Mouse (Mus musculus) layer of hippocampus, postnatal 10 days (tissue): ENCODE measurements around the gene Iqcc. TPM values are rescaled to one million over a fixed set of nuclear protein-coding genes. Genes with fewer than 3 reads are reported as not detected.

Source experiments
- DNase-seq, 2 experiments: peaks; one replicate each; pipeline ENCODE4 v3.0.0; 2021; ENCODE audit warnings: low spot score in 2 of 2
- total RNA-seq, 2 experiments: library from RNA; stranded (reverse); gene quantifications; 2 replicates each; pipeline ENCODE4 v1.2.3; 2021

Gene Iqcc
- total RNA-seq, 2 experiments from 2014 or later, result 27.5 to 27.6 TPM

DNA sequence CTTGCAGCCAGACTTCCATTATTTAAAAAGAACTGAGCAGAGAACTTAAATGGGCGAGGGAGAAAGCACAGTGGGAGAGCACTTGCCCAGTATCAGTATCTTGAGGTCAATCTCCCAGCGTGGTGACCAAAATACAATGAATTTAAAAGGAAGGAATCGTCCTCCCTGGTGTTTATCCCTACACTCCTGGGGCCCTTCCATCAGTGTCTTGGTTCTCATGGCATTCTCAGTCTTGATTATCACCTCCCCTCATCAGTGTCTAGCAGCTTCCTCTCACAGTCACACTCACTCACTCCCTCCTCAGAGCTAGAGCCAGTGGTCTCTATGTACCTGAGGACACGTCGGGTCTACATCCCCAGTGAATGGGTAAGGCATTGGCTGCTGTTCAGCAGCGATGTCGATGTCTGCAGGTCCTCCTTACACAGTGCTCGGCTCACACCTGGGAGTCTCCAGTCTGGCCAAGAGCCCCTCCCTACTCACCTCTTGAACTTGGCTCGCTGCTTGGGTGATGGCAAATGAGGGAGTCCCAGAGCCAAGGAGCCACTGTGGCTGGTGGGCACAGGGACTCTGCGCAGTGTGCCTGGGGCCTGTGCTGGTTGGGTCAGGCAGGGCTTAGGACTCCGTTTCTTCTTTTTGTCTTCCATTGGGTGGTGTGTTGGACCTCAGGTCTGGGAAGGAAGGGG is 3.4 kb upstream of the Iqcc start:
- no peak for DNase-seq

- DNase-seq, result no peak
These were observed 2.5 kb upstream of the Iqcc start for GRCm38 (mm10) chr4:129621283-129621841.

- no peak for DNase-seq
These were observed 1.8 kb upstream of the Iqcc start for GRCm38 (mm10) chr4:129620419-129621282.

- no peak for DNase-seq
These were observed 868 bp downstream of the Iqcc start for GRCm38 (mm10) chr4:129618031-129618430.

DNA sequence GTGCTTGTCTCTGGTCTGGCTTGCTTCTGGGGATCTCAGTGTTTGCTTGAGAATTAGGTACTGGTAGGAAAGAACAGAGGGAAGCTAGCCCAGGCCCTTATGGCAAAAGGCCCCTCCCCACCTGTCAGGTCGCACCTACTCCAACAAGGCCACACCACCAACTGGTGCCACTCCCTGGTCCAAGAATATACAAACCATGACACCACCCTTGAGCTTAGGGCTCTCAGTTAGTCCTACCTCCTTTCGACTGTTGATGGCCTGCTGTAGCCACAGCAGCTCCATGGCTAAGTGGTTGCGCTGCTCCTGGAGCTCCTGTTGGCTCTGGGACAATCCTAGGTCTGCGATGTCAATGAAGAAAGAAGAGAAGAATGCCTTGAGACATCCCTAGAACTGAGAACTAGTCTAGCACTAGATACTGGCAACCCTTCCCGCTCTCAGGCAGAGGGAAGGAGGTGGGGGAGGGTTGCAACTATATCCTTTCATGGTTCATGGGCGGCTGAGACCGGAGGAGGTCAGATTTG is 1.7 kb downstream of the Iqcc start:
- no peak for DNase-seq

GRCm38 (mm10) chr4:129616631-129617030 is 2.3 kb downstream of the Iqcc start:
- DNase-seq, result no peak

DNA sequence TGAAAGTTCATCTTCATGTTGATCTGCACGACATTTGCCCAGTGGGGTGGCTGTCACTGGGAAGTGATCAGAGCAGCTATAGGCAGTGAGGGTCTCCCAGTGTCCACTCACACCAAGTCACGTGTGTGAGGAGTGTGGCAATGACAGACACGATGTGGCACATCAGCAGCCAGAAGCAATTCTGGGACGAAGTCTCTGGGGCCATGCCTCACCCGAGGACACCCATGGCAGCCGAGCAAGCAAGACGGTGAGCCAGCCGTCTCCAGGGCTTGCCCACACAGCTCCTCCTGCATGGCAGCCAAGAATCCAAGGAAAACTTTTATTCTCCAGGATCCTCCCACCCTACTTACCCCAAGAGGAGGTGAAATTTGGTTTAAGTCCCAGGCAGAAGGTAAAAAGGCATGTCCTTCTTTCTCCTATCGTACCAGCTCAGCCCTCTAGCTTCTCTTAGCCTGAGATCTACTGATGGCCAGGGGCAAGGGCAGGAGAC is 3.1 kb downstream of the Iqcc start:
- no peak for DNase-seq

- DNase-seq, result no peak
These were observed 4.8 kb downstream of the Iqcc start, which contains the start of gene Dcdc2b for GRCm38 (mm10) chr4:129614093-129614492. Dcdc2b (minus strand) TSS chr4:129614257.

GRCm38 (mm10) chr4:129610472-129610871 is 8.4 kb downstream of the Iqcc start:
- no peak for DNase-seq

DNA sequence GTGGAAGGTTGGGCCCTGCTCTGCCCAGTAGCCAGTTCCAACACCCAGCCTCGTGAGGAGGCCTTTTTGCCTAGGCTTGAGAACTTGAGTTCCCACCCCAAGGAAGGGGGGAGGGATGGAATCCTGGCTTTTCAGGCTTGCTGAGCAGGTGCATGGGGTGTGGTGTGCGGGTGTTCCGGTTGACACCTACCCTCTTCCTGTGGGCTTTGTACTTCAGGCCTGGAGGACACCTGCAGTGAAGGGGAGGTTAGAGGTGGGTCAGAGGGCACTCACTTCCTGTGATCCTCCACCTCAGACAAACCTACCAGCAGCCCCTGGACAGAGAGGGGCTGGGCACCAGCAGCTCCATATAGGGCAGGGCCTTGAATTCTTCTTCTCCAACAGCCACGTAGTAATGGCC is 8.9 kb downstream of the Iqcc start:
- DNase-seq, result no peak

- DNase-seq, result no peak
These were observed 9.7 kb downstream of the Iqcc start for GRCm38 (mm10) chr4:129609139-129609631.

GRCm38 (mm10) chr4:129608426-129609025 is 10.4 kb downstream of the Iqcc start:
- peak; percentile 82 to 86 for DNase-seq

DNA sequence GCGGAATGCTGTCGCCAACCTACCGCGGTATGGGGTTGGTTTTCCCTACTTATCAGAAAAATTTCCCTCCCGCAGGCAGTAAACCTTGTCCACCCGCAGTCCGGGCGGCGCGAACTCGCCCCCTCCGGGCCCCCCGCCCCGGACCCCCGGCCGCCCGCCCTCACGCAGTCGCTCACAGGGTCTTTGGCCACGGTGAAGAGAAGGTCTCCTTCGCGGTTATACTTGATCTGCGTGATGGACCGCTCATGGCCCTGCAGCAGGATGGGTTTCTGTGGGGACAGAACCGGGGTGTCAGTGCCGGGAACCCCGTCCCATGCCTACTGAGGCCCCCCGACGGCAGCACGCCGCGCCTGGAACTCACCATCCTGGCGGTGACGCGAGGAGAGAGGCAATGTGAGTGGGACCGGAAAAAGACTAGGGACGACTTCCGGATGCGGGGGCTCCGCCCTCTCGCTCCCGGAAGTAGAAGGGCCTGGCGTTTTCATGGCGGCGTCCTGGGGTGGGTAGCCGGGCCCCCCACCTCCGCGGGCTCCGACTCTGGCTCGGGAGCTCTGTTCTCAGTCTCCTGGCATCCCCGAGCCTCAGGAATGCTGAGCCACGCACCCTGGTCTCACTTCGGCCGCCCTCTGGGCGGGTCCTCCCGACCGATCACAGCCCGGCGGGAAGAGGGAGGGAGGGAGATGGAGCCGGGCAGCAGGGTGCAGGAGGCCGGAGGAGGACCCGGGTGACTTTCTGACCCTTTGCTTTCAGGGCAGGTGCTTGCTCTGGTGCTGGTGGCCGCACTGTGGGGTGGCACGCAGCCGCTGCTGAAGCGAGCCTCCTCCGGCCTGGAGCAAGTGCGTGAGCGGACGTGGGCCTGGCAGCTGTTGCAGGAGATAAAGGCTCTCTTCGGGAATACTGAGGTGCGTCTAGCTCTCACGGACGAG is 18.4 kb downstream of the Iqcc start, which contains the start of the genes Eif3i and Tmem234:
Eif3i (minus strand) TSS at position 416 of the 926 bp plus-strand sequence.
Tmem234 (plus strand) TSS at position 436 of the 926 bp plus-strand sequence.
- DNase-seq, result peak; percentile 82 to 84

DNA sequence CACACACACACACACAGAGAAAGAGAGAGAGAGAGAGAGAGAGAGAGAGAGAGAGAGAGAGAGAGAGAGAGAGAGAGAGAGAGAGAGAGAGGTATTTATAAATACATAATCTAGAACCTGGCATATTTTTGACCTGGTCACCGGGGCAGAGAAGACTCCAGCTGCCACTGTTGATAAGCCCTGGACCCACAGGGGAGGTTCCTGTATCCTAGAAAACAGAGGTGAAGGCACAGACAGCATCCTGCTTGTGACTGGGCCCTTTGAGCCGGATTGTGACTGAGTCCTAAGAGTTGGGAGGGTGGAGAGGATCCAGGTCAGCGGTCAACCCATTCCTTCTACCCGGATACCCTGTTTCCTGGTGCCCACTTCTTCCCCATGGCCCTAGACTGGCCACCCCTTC is 30.0 kb downstream of the Iqcc start:
- DNase-seq, result no peak

- no peak for DNase-seq
These were observed 32.0 kb downstream of the Iqcc start for GRCm38 (mm10) chr4:129586943-129587342.

- no peak for DNase-seq
These were observed 33.1 kb downstream of the Iqcc start for GRCm38 (mm10) chr4:129585773-129586172.

GRCm38 (mm10) chr4:129584884-129585608 is 33.9 kb downstream of the Iqcc start:
- DNase-seq, result peak; percentile 85 to 89

GRCm38 (mm10) chr4:129584370-129584769 is 34.5 kb downstream of the Iqcc start:
- no peak for DNase-seq

- no peak for DNase-seq
These were observed 36.6 kb downstream of the Iqcc start for GRCm38 (mm10) chr4:129582251-129582650.
